Mouse (Mus musculus): ENCODE measurements around the gene Baz1b.

DNA sequence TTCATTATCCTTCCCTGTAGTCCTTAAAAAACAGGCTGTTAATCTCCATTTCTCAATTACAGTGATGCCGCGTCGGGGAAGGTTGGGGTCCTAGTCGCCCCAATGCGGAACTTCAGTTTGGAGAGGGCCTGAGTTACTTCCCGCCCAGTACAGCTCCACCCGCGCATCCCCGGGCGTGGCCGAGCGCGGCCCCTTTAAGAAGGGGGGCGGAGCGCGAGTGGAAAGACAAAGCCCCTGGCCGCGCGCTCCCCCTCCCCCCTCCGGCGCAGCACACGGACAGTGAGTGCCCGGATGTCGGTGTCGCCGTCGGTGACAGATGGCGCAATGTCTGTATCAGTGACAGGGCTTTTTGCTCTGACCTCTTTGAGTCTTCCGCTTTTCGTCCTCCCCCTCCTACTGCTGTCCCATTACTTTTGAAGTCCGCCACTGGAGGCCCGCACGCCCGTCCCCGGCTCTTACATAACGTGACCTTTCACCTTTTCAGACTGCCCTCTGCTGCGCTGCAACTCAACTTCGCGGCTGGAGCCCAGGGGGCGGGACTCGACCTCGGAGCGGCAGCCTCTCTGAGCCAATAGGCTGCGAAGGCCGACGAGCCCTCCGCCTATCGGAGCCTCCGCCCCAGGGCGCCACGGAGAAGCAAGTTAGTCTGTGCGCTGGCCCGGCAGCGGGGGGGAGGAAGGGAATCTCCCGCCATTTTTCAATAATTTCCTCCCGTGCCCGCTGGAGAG is at the start of gene Baz1b:
- no peak for TF ChIP-seq CTCF (IDR thresholded peaks at IDR 0.05; ENCODE audit: low read depth, low read length)
- TF ChIP-seq POLR2A (IDR thresholded peaks at IDR 0.05; ENCODE audit: insufficient read depth, low read length) = no peak
